Mouse (Mus musculus) ES-Bruce4 (cell line): Measurements from ENCODE around the gene Taar4.

Source experiments
- CTCF ChIP-seq: IDR thresholded peaks from one replicate; pipeline ENCODE4 v1.8.1; 2011; ENCODE audit warnings: low read depth, low read length
- POLR2A ChIP-seq: IDR thresholded peaks from one replicate; pipeline ENCODE4 v1.8.1; 2011; ENCODE audit warnings: low read length; ENCODE audit not compliant: insufficient read depth

DNA sequence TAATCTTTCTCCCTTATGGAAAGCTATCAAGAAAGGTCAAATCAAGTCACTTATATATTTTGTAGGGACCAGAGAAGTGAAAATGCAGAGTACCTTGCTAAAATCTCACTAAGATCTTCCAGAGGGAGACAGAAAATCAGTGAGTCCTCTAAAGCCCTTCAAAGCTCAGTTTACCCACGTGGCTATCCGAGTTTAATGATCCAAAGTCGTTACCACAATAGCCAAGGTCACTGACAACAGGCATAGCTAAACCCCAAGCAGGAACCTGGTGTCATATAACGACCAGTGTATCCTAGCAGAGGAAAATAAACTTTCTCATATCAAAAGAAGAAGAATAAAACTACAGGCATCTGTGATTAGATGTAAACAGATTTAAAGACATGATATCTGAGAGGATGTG lies 22.7 kb upstream of the Taar4 start:
- TF ChIP-seq CTCF (no peak), POLR2A (no peak)
